In genomic region chr6:103859787-103860186, GRCm38 (mm10) we compare ENCODE assay signal across 24 mouse cellular contexts.
DNase-seq lines count a peak whose midpoint lies in the region; ATAC-seq and TF ChIP-seq lines count a peak whose summit lies in the region.
"Had no signal": no experiment of that assay in that cellular context is flagged by ENCODE, and none has a peak within 500 bp of the region (broad histone marks: within the 10 kb centered on the region; RNA-seq: fewer than 3 reads in every experiment).

No protein-coding gene starts in this region.

- H3K27ac ChIP-seq in embryonic facial prominence, embryonic 14.5 days (replicated peaks; ENCODE audit: low read depth, low read length) = no peak overlapping the region
- no peak overlapping the region for H3K27ac ChIP-seq in embryonic facial prominence, embryonic 10.5 days (replicated peaks)
- 0 out of 2 replicates have a peak overlapping the region, but pooled peaks have one; percentile 22 for H3K27ac ChIP-seq in kidney, embryonic 15.5 days
- no peak overlapping the region for H3K27ac ChIP-seq in lung, embryonic 14.5 days (ENCODE audit: low read depth)
- H3K27ac ChIP-seq: embryonic facial prominence, embryonic 13.5 days; forebrain, embryonic 13.5 days; forebrain, embryonic 15.5 days had no signal

- TF ChIP-seq POLR2A in lung, adult 2 months (IDR thresholded peaks at IDR 0.05; ENCODE audit: borderline replicate concordance, extremely low read depth, low read depth, low read length) = no peak

- DNase-seq in embryonic facial prominence, embryonic 14.5 days (ENCODE audit: low spot score) = peak; percentile 10
- DNase-seq in embryonic facial prominence, embryonic 10.5 days (ENCODE audit: low spot score) = no peak
- no peak for DNase-seq in kidney, adult 9 months
- DNase-seq in lung, embryonic 14.5 days = peak; percentile 51
- no peak for DNase-seq in lung, adult 2 months
- DNase-seq: adrenal gland, adult 8-10 months; adrenal gland, postnatal 14 days; adrenal gland, postnatal 36 days; B cell, adult 2 months; cerebellum, adult 11-12 months; cerebellum, adult 2 months; cerebellum, adult 9-10 months; cerebellum, postnatal 10 days; cerebellum, postnatal 25 days; forebrain, postnatal 0 days had no signal

- no peak overlapping the region for H3K9ac ChIP-seq in embryonic facial prominence, embryonic 14.5 days (ENCODE audit: low read depth, low read length)
- H3K9ac ChIP-seq in kidney, embryonic 15.5 days = no peak overlapping the region
- H3K9ac ChIP-seq in lung, embryonic 14.5 days = no peak overlapping the region
- H3K9ac ChIP-seq: embryonic facial prominence, embryonic 13.5 days; forebrain, embryonic 13.5 days; forebrain, embryonic 15.5 days; forebrain, postnatal 0 days had no signal

- TF ChIP-seq CTCF in lung, embryonic 14.5 days (IDR thresholded peaks at IDR 0.05; ENCODE audit: low read depth) = no peak
- TF ChIP-seq CTCF in lung, adult 2 months (IDR thresholded peaks at IDR 0.05; ENCODE audit: insufficient read depth, low read length) = no peak

- H3K9me3 ChIP-seq in embryonic facial prominence, embryonic 14.5 days (ENCODE audit: control insufficient read depth, low read length) = no peaks in the 10 kb centered on the region
- H3K9me3 ChIP-seq in embryonic facial prominence, embryonic 10.5 days = no peaks in the 10 kb centered on the region
- H3K9me3 ChIP-seq in kidney, embryonic 15.5 days (replicated peaks) = no peaks in the 10 kb centered on the region
- H3K9me3 ChIP-seq in lung, embryonic 14.5 days (ENCODE audit: low read depth, low read length) = no peaks in the 10 kb centered on the region
- H3K9me3 ChIP-seq: embryonic facial prominence, embryonic 13.5 days; forebrain, embryonic 13.5 days; forebrain, embryonic 15.5 days; G1E had no signal

- ATAC-seq in embryonic facial prominence, embryonic 14.5 days (ENCODE audit: low read depth) = no peak
- ATAC-seq in kidney, embryonic 15.5 days (replicated peaks; ENCODE audit: low FRiP score) = peak; percentile 69; the same call in 1 of the 2 replicates
- ATAC-seq in lung, embryonic 14.5 days (ENCODE audit: insufficient read depth) = no peak
- ATAC-seq: activated CD4-positive, CD25-positive, alpha-beta regulatory T cell, adult 4 months; CD4-positive, CD25-positive, alpha-beta regulatory T cell, adult 4 months; forebrain, embryonic 13.5 days; forebrain, embryonic 15.5 days; forebrain, postnatal 0 days; Patski had no signal

- H3K4me3 ChIP-seq in embryonic facial prominence, embryonic 14.5 days (ENCODE audit: low read depth, low read length) = no peak overlapping the region
- no peak overlapping the region for H3K4me3 ChIP-seq in embryonic facial prominence, embryonic 10.5 days
- H3K4me3 ChIP-seq in kidney, embryonic 15.5 days (replicated peaks) = no peak overlapping the region
- no peak overlapping the region for H3K4me3 ChIP-seq in lung, embryonic 14.5 days (ENCODE audit: low read depth, low read length)
- no peak overlapping the region for H3K4me3 ChIP-seq in lung, adult 2 months (replicated peaks; ENCODE audit: extremely low read depth, low read depth, low read length)
- H3K4me3 ChIP-seq: embryonic facial prominence, embryonic 13.5 days; forebrain, embryonic 13.5 days; forebrain, embryonic 15.5 days had no signal

- H3K4me1 ChIP-seq in embryonic facial prominence, embryonic 14.5 days (ENCODE audit: control insufficient read depth, insufficient read depth, low read length) = no peaks in the 10 kb centered on the region
- no peaks in the 10 kb centered on the region for H3K4me1 ChIP-seq in embryonic facial prominence, embryonic 10.5 days
- no peaks in the 10 kb centered on the region for H3K4me1 ChIP-seq in kidney, embryonic 15.5 days
- H3K4me1 ChIP-seq in lung, embryonic 14.5 days (ENCODE audit: insufficient read depth) = no peaks in the 10 kb centered on the region
- no peaks in the 10 kb centered on the region for H3K4me1 ChIP-seq in lung, adult 2 months (ENCODE audit: control insufficient read depth, insufficient read depth, low read length)
- H3K4me1 ChIP-seq: embryonic facial prominence, embryonic 13.5 days; forebrain, embryonic 13.5 days; forebrain, embryonic 15.5 days had no signal

- H3K4me2 ChIP-seq in embryonic facial prominence, embryonic 14.5 days (ENCODE audit: low read depth, low read length) = no peak overlapping the region
- H3K4me2 ChIP-seq in kidney, embryonic 15.5 days = no peak overlapping the region
- no peak overlapping the region for H3K4me2 ChIP-seq in lung, embryonic 14.5 days
- H3K4me2 ChIP-seq: embryonic facial prominence, embryonic 13.5 days; forebrain, embryonic 13.5 days; forebrain, embryonic 15.5 days had no signal

- H3K36me3 ChIP-seq in embryonic facial prominence, embryonic 14.5 days (ENCODE audit: control insufficient read depth, insufficient read depth, low read length) = no peaks in the 10 kb centered on the region
- no peaks in the 10 kb centered on the region for H3K36me3 ChIP-seq in embryonic facial prominence, embryonic 10.5 days (replicated peaks)
- no peaks in the 10 kb centered on the region for H3K36me3 ChIP-seq in kidney, embryonic 15.5 days
- no peaks in the 10 kb centered on the region for H3K36me3 ChIP-seq in lung, embryonic 14.5 days (ENCODE audit: insufficient read depth)
- H3K36me3 ChIP-seq: embryonic facial prominence, embryonic 13.5 days; forebrain, embryonic 15.5 days; G1E had no signal

- no peaks in the 10 kb centered on the region for H3K27me3 ChIP-seq in embryonic facial prominence, embryonic 14.5 days (replicated peaks; ENCODE audit: control insufficient read depth, insufficient read depth, low read length)
- no peaks in the 10 kb centered on the region for H3K27me3 ChIP-seq in embryonic facial prominence, embryonic 10.5 days (replicated peaks; ENCODE audit: low read depth, poor library complexity, severe bottlenecking)
- H3K27me3 ChIP-seq in kidney, embryonic 15.5 days = no peaks in the 10 kb centered on the region
- no peaks in the 10 kb centered on the region for H3K27me3 ChIP-seq in lung, embryonic 14.5 days (ENCODE audit: insufficient read depth, low read length)
- H3K27me3 ChIP-seq: CH12.LX; embryonic facial prominence, embryonic 13.5 days; forebrain, embryonic 13.5 days; forebrain, embryonic 15.5 days; Patski had no signal

Comparison
In these comparisons a context has a peak if more than half of its experiments do, and no peak if none do; other contexts are left out.
1. DNase-seq: peak in embryonic facial prominence, embryonic 14.5 days (single experiment) and lung, embryonic 14.5 days (single experiment); none in embryonic facial prominence, embryonic 10.5 days (single experiment), kidney, adult 9 months (single experiment) and lung, adult 2 months (single experiment).